Mouse (Mus musculus) forebrain, postnatal 0 days (tissue): ENCODE measurements around the gene Serpine1. TPM values are rescaled to one million over a fixed set of nuclear protein-coding genes. Genes with fewer than 3 reads are reported as not detected.
A peak's percentile ranks its signal among the peaks of the same experiment; 100 is the strongest.

Source experiments
- ATAC-seq: fragments of 200-750 bp; cut with Nextera tagmentation; 2 replicates; pipeline ENCODE4 v1.8.0; 2017; ENCODE audit warnings: mild to moderate bottlenecking, moderate library complexity
- DNase-seq: peaks from one replicate; pipeline ENCODE4 v3.0.0-alpha.2; 2015
- H3K27ac ChIP-seq: fragments of 300-500 bp; sonication (generic); 2 replicates; pipeline ENCODE4 v1.5.1; 2014; ENCODE audit warnings: low read depth, mild to moderate bottlenecking, antibody characterized with exemption, low read length, moderate library complexity, mixed read lengths
- H3K27me3 ChIP-seq: fragments of 300-500 bp; sonication (generic); 2 replicates; pipeline ENCODE4 v1.6.1; 2014; ENCODE audit warnings: mild to moderate bottlenecking, low read length, mixed read lengths; ENCODE audit not compliant: insufficient read depth
- H3K36me3 ChIP-seq: fragments of 300-500 bp; sonication (generic); 2 replicates; pipeline ENCODE4 v1.6.1; 2014; ENCODE audit warnings: mild to moderate bottlenecking, moderate library complexity; ENCODE audit not compliant: insufficient read depth
- H3K4me1 ChIP-seq: fragments of 300-500 bp; sonication (generic); 2 replicates; pipeline ENCODE4 v1.6.1; 2014; ENCODE audit warnings: antibody characterized with exemption; ENCODE audit not compliant: insufficient read depth
- H3K4me2 ChIP-seq: fragments of 300-500 bp; sonication (generic); 2 replicates; pipeline ENCODE4 v1.6.1; 2014; ENCODE audit warnings: low read depth, mild to moderate bottlenecking, moderate library complexity
- H3K4me3 ChIP-seq: fragments of 300-500 bp; sonication (generic); 2 replicates; pipeline ENCODE4 v1.5.1; 2014; ENCODE audit warnings: low read depth, low read length, mixed read lengths
- H3K9ac ChIP-seq: fragments of 300-500 bp; sonication (generic); 2 replicates; pipeline ENCODE4 v1.6.1; 2014; ENCODE audit warnings: mild to moderate bottlenecking
- H3K9me3 ChIP-seq: fragments of 300-500 bp; sonication (generic); 2 replicates; pipeline ENCODE4 v1.6.1; 2016; ENCODE audit warnings: low read length
- CTCF ChIP-seq: sonication (generic); IDR thresholded peaks from 2 replicates; pipeline ENCODE4 v1.5.1; 2016; ENCODE audit warnings: antibody characterized with exemption, control low read depth, low read depth
- WGBS: fragments of 180-500 bp; shearing (Covaris S2); extraction: QIAGEN DNeasy Blood & Tissue Kit; methylation state at CpG from one replicate; pipeline ENCODE4 v1.1.7; 2014; 5-methylcytosine and 5-hydroxymethylcytosine counted together
- polyA plus RNA-seq: library from polyadenylated mRNA; unstranded; fragments of >200 nt; fragmentation: Nextera tagmentation; extraction: Ambion mirVana; gene quantifications from 2 replicates; pipeline ENCODE4 v1.2.1, GENCODE M21; 2015
- total RNA-seq: library from RNA; depleted of rRNA; stranded (reverse); fragments of >200 nt; gene quantifications from 2 replicates; pipeline ENCODE4 v1.2.3, GENCODE M21; 2014

Gene Serpine1
- total and polyA plus RNA-seq, 2 experiments from 2014 or later, result 0.28 to 3.1 TPM

GRCm38 (mm10) chr5:137106434-137106833 lies 34.4 kb upstream of the Serpine1 start:
- Histone ChIP-seq H3K27me3 (no peaks in the 10 kb centered on the region), H3K36me3 (no peaks in the 10 kb centered on the region), H3K27ac (no peak overlapping the region), H3K9me3 (no peaks in the 10 kb centered on the region), H3K4me1 (no peaks in the 10 kb centered on the region), H3K9ac (no peak overlapping the region), H3K4me2 (no peak overlapping the region), H3K4me3 (no peak overlapping the region)
- TF ChIP-seq CTCF, result no peak
- ATAC-seq, result no peak
- WGBS, result 61% methylated on average over 4 of the region's 4 CpGs
- DNase-seq, result no peak

GRCm38 (mm10) chr5:137103969-137104368 lies 31.9 kb upstream of the Serpine1 start:
- H3K4me1 ChIP-seq, result no peaks in the 10 kb centered on the region
- TF ChIP-seq CTCF, result no peak
- H3K9ac ChIP-seq, result no peak overlapping the region
- H3K27me3 ChIP-seq, result no peaks in the 10 kb centered on the region
- no peak for ATAC-seq
- H3K4me3 ChIP-seq, result no peak overlapping the region
- no peaks in the 10 kb centered on the region for H3K9me3 ChIP-seq
- WGBS, result 92% methylated on average over 2 of the region's 2 CpGs
- H3K4me2 ChIP-seq, result no peak overlapping the region
- H3K36me3 ChIP-seq, result no peaks in the 10 kb centered on the region
- no peak overlapping the region for H3K27ac ChIP-seq
- DNase-seq, result no peak

GRCm38 (mm10) chr5:137102575-137103522 lies 30.8 kb upstream of the Serpine1 start:
- H3K36me3 ChIP-seq, result no peaks in the 10 kb centered on the region
- H3K4me2 ChIP-seq, result no peak overlapping the region
- H3K4me3 ChIP-seq, result no peak overlapping the region
- H3K9ac ChIP-seq, result no peak overlapping the region
- H3K27ac ChIP-seq, result 0 out of 2 replicates have a peak overlapping the region, but pooled peaks have one; percentile 21
- H3K4me1 ChIP-seq, result no peaks in the 10 kb centered on the region
- ATAC-seq, result peak; percentile 36; the same call in 1 of the 2 replicates
- no peak for DNase-seq
- no peak for TF ChIP-seq CTCF
- no peaks in the 10 kb centered on the region for H3K27me3 ChIP-seq
- H3K9me3 ChIP-seq, result no peaks in the 10 kb centered on the region
- WGBS, result 59% methylated on average over 28 of the region's 28 CpGs

GRCm38 (mm10) chr5:137102078-137102477 lies 30.0 kb upstream of the Serpine1 start:
- no peak overlapping the region for H3K4me2 ChIP-seq
- no peak overlapping the region for H3K9ac ChIP-seq
- H3K27me3 ChIP-seq, result no peaks in the 10 kb centered on the region
- DNase-seq (no peak), ATAC-seq (no peak)
- no peaks in the 10 kb centered on the region for H3K36me3 ChIP-seq
- no peak overlapping the region for H3K27ac ChIP-seq
- 75% methylated on average over 10 of the region's 10 CpGs for WGBS
- no peaks in the 10 kb centered on the region for H3K4me1 ChIP-seq
- no peaks in the 10 kb centered on the region for H3K9me3 ChIP-seq
- no peak for TF ChIP-seq CTCF
- H3K4me3 ChIP-seq, result no peak overlapping the region

- WGBS, result 68% methylated on average over 4 of the region's 4 CpGs
- Histone ChIP-seq H3K4me1 (no peaks in the 10 kb centered on the region), H3K27ac (no peak overlapping the region), H3K4me2 (no peak overlapping the region), H3K27me3 (no peaks in the 10 kb centered on the region), H3K4me3 (no peak overlapping the region), H3K9ac (no peak overlapping the region), H3K9me3 (no peaks in the 10 kb centered on the region), H3K36me3 (no peaks in the 10 kb centered on the region)
- no peak for DNase-seq
- ATAC-seq, result no peak
- TF ChIP-seq CTCF, result no peak
These were observed 28.6 kb upstream of the Serpine1 start for GRCm38 (mm10) chr5:137100660-137101059.

GRCm38 (mm10) chr5:137098418-137098817 lies 26.4 kb upstream of the Serpine1 start:
- no peak for DNase-seq
- H3K4me3 ChIP-seq, result no peak overlapping the region
- no peak for ATAC-seq
- no peaks in the 10 kb centered on the region for H3K4me1 ChIP-seq
- 85% methylated on average over 11 of the region's 11 CpGs for WGBS
- H3K4me2 ChIP-seq, result no peak overlapping the region
- H3K36me3 ChIP-seq, result no peaks in the 10 kb centered on the region
- H3K9me3 ChIP-seq, result no peaks in the 10 kb centered on the region
- no peak overlapping the region for H3K27ac ChIP-seq
- no peaks in the 10 kb centered on the region for H3K27me3 ChIP-seq
- H3K9ac ChIP-seq, result no peak overlapping the region
- TF ChIP-seq CTCF, result no peak

GRCm38 (mm10) chr5:137096037-137096436 lies 24.0 kb upstream of the Serpine1 start:
- no peaks in the 10 kb centered on the region for H3K4me1 ChIP-seq
- no peak for TF ChIP-seq CTCF
- H3K9me3 ChIP-seq, result no peaks in the 10 kb centered on the region
- ATAC-seq, result no peak
- no peak overlapping the region for H3K9ac ChIP-seq
- H3K27me3 ChIP-seq, result no peaks in the 10 kb centered on the region
- H3K36me3 ChIP-seq, result no peaks in the 10 kb centered on the region
- 28% methylated on average over 1 of the region's 1 CpGs for WGBS
- no peak overlapping the region for H3K4me3 ChIP-seq
- peak; percentile 61 for DNase-seq
- no peak overlapping the region for H3K27ac ChIP-seq
- no peak overlapping the region for H3K4me2 ChIP-seq
